Mouse (Mus musculus): ENCODE measurements around the gene 4930486L24Rik. TPM values are rescaled to one million over a fixed set of nuclear protein-coding genes. Genes with fewer than 3 reads are reported as not detected.

Gene 4930486L24Rik
- total RNA-seq (2023) = not detected

DNA sequence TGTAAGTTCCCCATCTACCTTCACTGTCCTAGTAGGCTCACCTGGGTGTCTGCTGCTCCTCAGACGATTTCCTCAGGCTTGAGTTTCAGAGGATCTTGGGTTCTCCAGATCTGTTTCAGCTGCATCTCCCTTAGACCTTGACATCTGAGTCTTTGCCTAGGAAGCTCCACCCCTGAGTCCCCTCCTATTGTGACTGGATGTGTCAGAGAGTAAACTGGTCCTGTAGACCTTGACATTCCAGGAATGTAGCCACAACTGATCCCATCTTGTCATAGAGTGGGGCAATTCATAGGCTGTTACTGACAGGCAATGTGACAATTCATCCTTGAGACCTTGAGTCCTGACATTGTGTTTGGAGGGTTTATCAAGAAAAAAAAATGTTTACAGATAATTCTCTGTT is at the start of gene 4930486L24Rik:
Gene 4930486L24Rik, minus strand, starts transcription at position 195 of the 400 bp plus-strand sequence.

DNA sequence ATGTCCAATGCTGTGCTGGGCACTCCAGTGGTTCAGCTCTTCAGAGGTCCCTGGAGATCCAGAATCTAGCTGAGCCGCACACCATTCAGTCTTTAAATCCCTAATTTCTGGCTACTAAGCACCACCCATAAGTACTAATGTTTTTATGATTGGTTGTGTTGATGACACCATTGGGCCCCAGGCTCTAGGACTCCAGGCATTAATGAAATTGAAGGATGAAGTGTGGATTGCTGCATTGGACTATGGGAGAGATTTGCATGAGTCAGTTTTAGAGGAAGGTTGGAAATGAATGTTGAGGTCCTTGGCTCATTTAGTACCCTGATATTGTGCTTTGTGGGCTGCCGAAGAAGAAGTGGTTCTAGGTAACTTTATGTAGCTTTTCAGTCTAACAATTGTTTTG is 40.5 kb upstream of the 4930486L24Rik start, which contains the start of gene Tpbpb:
Gene Tpbpb, minus strand, starts transcription at position 101 of the 400 bp plus-strand sequence.

DNA sequence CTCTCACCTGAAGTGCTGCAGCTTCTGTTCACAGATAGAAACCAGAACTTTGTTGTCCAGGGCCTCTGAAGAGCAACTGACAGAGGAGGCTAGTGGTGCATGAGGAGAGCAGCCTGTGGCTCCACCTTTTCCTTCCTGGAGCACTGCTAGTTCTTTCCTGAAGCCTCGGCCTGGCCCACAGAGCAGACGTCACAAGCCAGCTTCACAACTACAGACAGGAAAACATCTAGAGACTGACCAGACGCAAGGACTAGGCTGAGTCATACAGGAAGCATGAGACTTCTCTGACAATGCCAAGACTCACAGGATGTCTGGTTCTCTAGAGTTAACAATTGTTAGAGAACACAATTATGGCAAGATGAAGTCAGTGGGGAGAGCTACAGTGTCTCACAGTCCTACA is 33.1 kb upstream of the 4930486L24Rik start, which contains the start of gene Ctla2b:
Gene Ctla2b, minus strand, starts transcription at position 120 of the 400 bp plus-strand sequence.

DNA sequence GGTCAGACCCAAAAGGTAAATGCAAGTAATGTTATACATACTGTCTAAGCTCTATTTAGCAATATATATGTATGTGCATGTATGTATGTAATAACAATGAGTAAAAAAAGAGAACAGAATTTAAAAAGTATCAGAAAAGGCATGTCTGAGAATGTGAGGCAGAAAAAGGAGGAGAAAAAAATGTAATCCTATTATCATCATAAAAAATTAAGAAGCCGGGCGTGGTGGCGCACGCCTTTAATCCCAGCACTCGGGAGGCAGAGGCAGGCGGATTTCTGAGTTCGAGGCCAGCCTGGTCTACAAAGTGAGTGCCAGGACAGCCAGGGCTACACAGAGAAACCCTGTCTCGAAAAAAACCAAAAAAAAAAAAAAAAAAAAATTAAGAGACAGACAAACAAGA is 32.5 kb upstream of the 4930486L24Rik start, which contains the start of gene Gm49392:
Gene Gm49392, minus strand, starts transcription at position 101 of the 400 bp plus-strand sequence.

DNA sequence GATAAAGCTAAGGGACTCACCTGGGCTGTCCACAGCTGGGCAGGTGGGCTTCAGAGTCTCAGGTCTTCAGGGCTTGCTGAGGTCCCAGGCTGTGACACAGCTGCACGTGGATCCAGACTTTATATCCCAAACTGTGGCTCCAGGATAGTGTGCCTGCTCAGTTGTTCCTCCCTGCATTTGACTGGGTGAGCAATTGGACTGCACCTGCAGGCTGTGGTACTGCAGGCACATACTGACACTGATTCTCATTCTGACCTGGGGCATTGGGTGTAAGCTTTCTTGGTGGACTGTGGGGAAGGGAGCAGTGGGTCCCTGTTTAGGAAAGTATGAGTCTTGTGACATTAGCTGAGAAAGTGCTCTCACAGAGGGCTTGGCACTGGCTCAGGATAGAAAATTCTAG is 61.5 kb downstream of the 4930486L24Rik start, which contains the start of gene Ctsll3:
Gene Ctsll3, minus strand, starts transcription at position 101 of the 400 bp plus-strand sequence.

Other genes with a start within 250 kb of the 4930486L24Rik start
- not detected for gene BC051665, start 78.1 kb downstream of the 4930486L24Rik start, total RNA-seq (2023)
- not detected for gene Ctsll3, start 61.6 kb downstream of the 4930486L24Rik start, total RNA-seq (2023)
- not detected for gene Gm49392, start 32.4 kb upstream of the 4930486L24Rik start, total RNA-seq (2023)
- 1 to 10 TPM in 1 of 2 experiments, under 1 TPM in 1; 0.93 to 1.0 TPM for gene Ctla2b, start 33.0 kb upstream of the 4930486L24Rik start, total RNA-seq (2023)
- not detected for gene Tpbpb, start 40.4 kb upstream of the 4930486L24Rik start, total RNA-seq (2023)
- not detected for gene Gm49393, start 71.1 kb upstream of the 4930486L24Rik start, total RNA-seq (2023)
- gene Gm49391, start 72.1 kb upstream of the 4930486L24Rik start, total RNA-seq (2023) = not detected
- 1 to 10 TPM in 1 of 2 experiments, not detected in 1; 1.9 TPM for gene Ctla2a, start 72.2 kb upstream of the 4930486L24Rik start, total RNA-seq (2023)
- gene Tpbpa, start 77.5 kb upstream of the 4930486L24Rik start, total RNA-seq (2023) = not detected
- not detected for gene Ctsj, start 141.5 kb upstream of the 4930486L24Rik start, total RNA-seq (2023)
- not detected for gene Ctsq, start 176.2 kb upstream of the 4930486L24Rik start, total RNA-seq (2023)